Comparison of ENCODE assay signal across 9 mouse cellular contexts in the genomic region with DNA sequence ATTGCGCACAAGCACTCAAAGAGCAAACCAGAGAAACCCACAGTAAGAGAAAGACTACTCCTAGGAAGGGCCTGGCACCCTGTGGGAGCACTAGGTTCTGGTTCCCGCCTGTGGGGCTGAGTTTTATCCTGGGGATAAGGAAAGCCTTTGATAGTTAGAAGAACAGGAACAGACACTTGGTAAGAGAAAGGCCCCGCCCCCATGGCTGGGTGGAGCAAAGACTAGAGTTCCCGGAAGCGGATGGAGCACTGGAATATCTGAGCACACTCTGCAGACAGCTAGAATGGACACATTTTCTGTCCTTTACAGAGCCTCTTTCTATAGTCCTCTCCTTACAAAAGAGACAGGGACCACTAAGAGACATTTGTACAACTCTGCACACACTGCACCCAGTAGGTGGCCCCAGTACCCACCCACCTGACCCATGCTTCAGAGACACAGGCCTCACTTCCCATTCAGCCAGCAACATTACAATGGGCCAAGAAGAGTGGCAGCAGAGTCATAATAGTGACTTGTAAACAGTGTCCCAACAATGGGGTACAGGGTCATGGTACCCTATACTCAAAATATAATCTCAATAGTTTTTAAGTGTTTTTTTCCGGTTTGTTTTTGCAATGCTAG. TPM values are rescaled to one million over a fixed set of nuclear protein-coding genes. Genes with fewer than 3 reads are reported as not detected.
DNase-seq lines count a peak whose midpoint lies in the region; ATAC-seq and TF ChIP-seq lines count a peak whose summit lies in the region.
"Had no signal": no experiment of that assay in that cellular context is flagged by ENCODE, and none has a peak within 500 bp of the region (broad histone marks: within the 10 kb centered on the region; RNA-seq: fewer than 3 reads in every experiment).

No protein-coding gene starts in this region.

- TF ChIP-seq CTCF in ES-Bruce4 (IDR thresholded peaks at IDR 0.05; ENCODE audit: low read depth, low read length): no peak
- TF ChIP-seq CTCF in lung, postnatal 0 days (IDR thresholded peaks at IDR 0.05): no peak; the same call in 1 of the 2 replicates

- no peaks in the 10 kb centered on the region for H3K27me3 ChIP-seq in ES-Bruce4 (ENCODE audit: control insufficient read depth, insufficient read depth, low read length, poor library complexity, severe bottlenecking)
- no peaks in the 10 kb centered on the region for H3K27me3 ChIP-seq in heart, embryonic 15.5 days
- no peaks in the 10 kb centered on the region for H3K27me3 ChIP-seq in lung, postnatal 0 days (replicated peaks; ENCODE audit: insufficient read depth, low read length)

- DNase-seq in gastrocnemius, postnatal 14 days: peak; percentile 51
- no peak for DNase-seq in gastrocnemius, adult 18-20 months (ENCODE audit: low spot score)
- DNase-seq in lung, postnatal 0 days (ENCODE audit: low spot score): peak; percentile 73
- no peak for DNase-seq in adipocyte (ENCODE audit: low spot score)
- DNase-seq in natural killer cell, adult 2 months (ENCODE audit: low spot score in 2 of 2): no peak

- no peak for TF ChIP-seq POLR2A in ES-Bruce4 (IDR thresholded peaks at IDR 0.05; ENCODE audit: insufficient read depth, low read length)

- no peak overlapping the region for H3K4me2 ChIP-seq in heart, embryonic 15.5 days
- H3K4me2 ChIP-seq in lung, postnatal 0 days (replicated peaks; ENCODE audit: low read depth, low read length): no peak overlapping the region

- peaks cover 18% of the 10 kb centered on the region for H3K4me1 ChIP-seq in ES-Bruce4 (ENCODE audit: control insufficient read depth, insufficient read depth, low read length)
- H3K4me1 ChIP-seq in heart, embryonic 15.5 days (replicated peaks): peaks cover 80% of the 10 kb centered on the region
- peaks cover 32% of the 10 kb centered on the region; the same call in 1 of the 2 replicates for H3K4me1 ChIP-seq in lung, postnatal 0 days (ENCODE audit: insufficient read depth, low read depth, low read length)

- no peaks in the 10 kb centered on the region for H3K9me3 ChIP-seq in ES-Bruce4 (replicated peaks; ENCODE audit: control insufficient read depth, insufficient read depth, low read length, poor library complexity, severe bottlenecking)
- no peaks in the 10 kb centered on the region for H3K9me3 ChIP-seq in heart, embryonic 15.5 days (replicated peaks)
- no peaks in the 10 kb centered on the region for H3K9me3 ChIP-seq in lung, postnatal 0 days (ENCODE audit: low read length)

- ATAC-seq in heart, embryonic 15.5 days (replicated peaks; ENCODE audit: insufficient number of reproducible peaks, insufficient read depth, low FRiP score, low read depth): no peak
- no peak for ATAC-seq in lung, postnatal 0 days
- ATAC-seq in activated CD4-positive, CD25-positive, alpha-beta regulatory T cell, adult 4 months: no peak

- WGBS in heart, embryonic 15.5 days: 54% methylated on average over 6 of the region's 6 CpGs
- WGBS in lung, postnatal 0 days: 52% methylated on average over 6 of the region's 6 CpGs

- no peak overlapping the region for H3K9ac ChIP-seq in ES-Bruce4 (ENCODE audit: low read depth, poor library complexity, severe bottlenecking)
- no peak overlapping the region for H3K9ac ChIP-seq in heart, embryonic 15.5 days
- H3K9ac ChIP-seq in lung, postnatal 0 days (replicated peaks; ENCODE audit: low read depth): no peak overlapping the region

- H3K27ac ChIP-seq in ES-Bruce4 (ENCODE audit: insufficient read depth, low read length): 0 out of 2 replicates have a peak overlapping the region, but pooled peaks have one; percentile 31
- H3K27ac ChIP-seq in heart, embryonic 15.5 days: peak overlapping the region; percentile 65
- H3K27ac ChIP-seq in lung, postnatal 0 days (ENCODE audit: low read length): peak overlapping the region; percentile 86
- H3K27ac ChIP-seq: macrophage had no signal

- TF ChIP-seq EP300 in ES-Bruce4 (IDR thresholded peaks at IDR 0.05; ENCODE audit: insufficient read depth, low read depth, low read length): no peak
- TF ChIP-seq EP300 in lung, postnatal 0 days (IDR thresholded peaks at IDR 0.05): no peak

- no peaks in the 10 kb centered on the region; the same call in 1 of the 2 replicates for H3K36me3 ChIP-seq in ES-Bruce4 (ENCODE audit: control insufficient read depth, insufficient read depth, low read length, poor library complexity, severe bottlenecking)
- no peaks in the 10 kb centered on the region for H3K36me3 ChIP-seq in heart, embryonic 15.5 days
- H3K36me3 ChIP-seq in lung, postnatal 0 days (ENCODE audit: insufficient read depth, low read length): 0 out of 2 replicates have a peak, but pooled peaks cover 5% of the 10 kb centered on the region

- H3K4me3 ChIP-seq in ES-Bruce4 (ENCODE audit: low read depth, low read length): no peak overlapping the region
- no peak overlapping the region for H3K4me3 ChIP-seq in heart, embryonic 15.5 days
- no peak overlapping the region for H3K4me3 ChIP-seq in lung, postnatal 0 days (ENCODE audit: low read depth, low read length)

- intact Hi-C loops in gastrocnemius, postnatal 14 days (cut with DNase I; ENCODE audit: low total_unique reads): no loop called here

RNA-seq across cellular contexts. Expression of a gene that starts 29.6 kb away (rescaled TPM):
- 10 to 100 TPM; 68.1 to 85.9 TPM for total RNA-seq in gastrocnemius, postnatal 14 days (2021)
- total RNA-seq in gastrocnemius, adult 18-20 months (2021): 10 to 100 TPM; 29.6 to 46.1 TPM
- 318 and 324 TPM in 2 replicates for polyA plus RNA-seq in ES-Bruce4 (2011; ENCODE audit: insufficient read depth, insufficient read length, low read depth, missing spikeins)
- 236 and 281 TPM in 2 replicates for polyA plus RNA-seq in heart, embryonic 15.5 days (2015; fragmentation: Nextera tagmentation; extraction: Ambion mirVana)
- 202 and 218 TPM in 2 replicates for polyA plus RNA-seq in lung, postnatal 0 days (2015; fragmentation: Nextera tagmentation; extraction: Ambion mirVana)
- polyA plus RNA-seq in activated CD4-positive, CD25-positive, alpha-beta regulatory T cell, adult 4 months (2017; shearing (Covaris generic)): 100 to 1,000 TPM in 1 of 2 experiments, 10 to 100 TPM in 1; 84.6 to 128 TPM

RNA-seq across cellular contexts. Expression of a gene that starts 49.1 kb away (rescaled TPM):
- 100 to 1,000 TPM; 142 to 147 TPM for total RNA-seq in gastrocnemius, postnatal 14 days (2021)
- 100 to 1,000 TPM; 128 TPM for total RNA-seq in gastrocnemius, adult 18-20 months (2021)
- polyA plus RNA-seq in ES-Bruce4 (2011; ENCODE audit: insufficient read depth, insufficient read length, low read depth, missing spikeins): 409 and 413 TPM in 2 replicates
- polyA plus RNA-seq in heart, embryonic 15.5 days (2015; fragmentation: Nextera tagmentation; extraction: Ambion mirVana): 239 and 261 TPM in 2 replicates
- polyA plus RNA-seq in lung, postnatal 0 days (2015; fragmentation: Nextera tagmentation; extraction: Ambion mirVana): 287 and 294 TPM in 2 replicates
- polyA plus RNA-seq in activated CD4-positive, CD25-positive, alpha-beta regulatory T cell, adult 4 months (2017; shearing (Covaris generic)): 100 to 1,000 TPM; 603 to 630 TPM

RNA-seq across cellular contexts. Expression of a gene that starts 49.3 kb away (rescaled TPM):
- 1 to 10 TPM in 1 of 2 experiments, under 1 TPM in 1; 0.71 to 1.2 TPM for total RNA-seq in gastrocnemius, postnatal 14 days (2021)
- under 1 TPM; 0.24 to 0.59 TPM for total RNA-seq in gastrocnemius, adult 18-20 months (2021)
- 33.2 and 36.3 TPM in 2 replicates for polyA plus RNA-seq in ES-Bruce4 (2011; ENCODE audit: insufficient read depth, insufficient read length, low read depth, missing spikeins)
- 2.8 and 7.6 TPM in 2 replicates for polyA plus RNA-seq in heart, embryonic 15.5 days (2015; fragmentation: Nextera tagmentation; extraction: Ambion mirVana)
- 2.0 and 3.5 TPM in 2 replicates for polyA plus RNA-seq in lung, postnatal 0 days (2015; fragmentation: Nextera tagmentation; extraction: Ambion mirVana)
- 100 to 1,000 TPM in 1 of 2 experiments, 10 to 100 TPM in 1; 88.8 to 120 TPM for polyA plus RNA-seq in activated CD4-positive, CD25-positive, alpha-beta regulatory T cell, adult 4 months (2017; shearing (Covaris generic))

RNA-seq across cellular contexts. Expression of a gene that starts 51.3 kb away (rescaled TPM):
- under 1 TPM; 0.10 to 0.13 TPM for total RNA-seq in gastrocnemius, postnatal 14 days (2021)
- total RNA-seq in gastrocnemius, adult 18-20 months (2021): under 1 TPM; 0.09 TPM
- polyA plus RNA-seq in ES-Bruce4 (2011; ENCODE audit: insufficient read depth, insufficient read length, low read depth, missing spikeins): 0.21 and 0.33 TPM in 2 replicates
- polyA plus RNA-seq in heart, embryonic 15.5 days (2015; fragmentation: Nextera tagmentation; extraction: Ambion mirVana): 0.33 and 0.42 TPM in 2 replicates
- 0.27 and 0.33 TPM in 2 replicates for polyA plus RNA-seq in lung, postnatal 0 days (2015; fragmentation: Nextera tagmentation; extraction: Ambion mirVana)
- polyA plus RNA-seq in activated CD4-positive, CD25-positive, alpha-beta regulatory T cell, adult 4 months (2017; shearing (Covaris generic)): under 1 TPM in 1 of 2 experiments, not detected in 1; 0.34 TPM

Comparison
In these comparisons a context has a peak if more than half of its experiments do, and no peak if none do; other contexts are left out.
1. DNase-seq: peak in gastrocnemius, postnatal 14 days (single experiment) and lung, postnatal 0 days (single experiment); none in gastrocnemius, adult 18-20 months (single experiment), adipocyte (single experiment) and natural killer cell, adult 2 months (0 of 2).
2. H3K27ac ChIP-seq: peak in every context shown above with its lines; median percentile 86 in lung, postnatal 0 days; 65 in heart, embryonic 15.5 days; 31 in ES-Bruce4.